8 mouse cellular contexts compared by ENCODE assay signal in the genomic region with DNA sequence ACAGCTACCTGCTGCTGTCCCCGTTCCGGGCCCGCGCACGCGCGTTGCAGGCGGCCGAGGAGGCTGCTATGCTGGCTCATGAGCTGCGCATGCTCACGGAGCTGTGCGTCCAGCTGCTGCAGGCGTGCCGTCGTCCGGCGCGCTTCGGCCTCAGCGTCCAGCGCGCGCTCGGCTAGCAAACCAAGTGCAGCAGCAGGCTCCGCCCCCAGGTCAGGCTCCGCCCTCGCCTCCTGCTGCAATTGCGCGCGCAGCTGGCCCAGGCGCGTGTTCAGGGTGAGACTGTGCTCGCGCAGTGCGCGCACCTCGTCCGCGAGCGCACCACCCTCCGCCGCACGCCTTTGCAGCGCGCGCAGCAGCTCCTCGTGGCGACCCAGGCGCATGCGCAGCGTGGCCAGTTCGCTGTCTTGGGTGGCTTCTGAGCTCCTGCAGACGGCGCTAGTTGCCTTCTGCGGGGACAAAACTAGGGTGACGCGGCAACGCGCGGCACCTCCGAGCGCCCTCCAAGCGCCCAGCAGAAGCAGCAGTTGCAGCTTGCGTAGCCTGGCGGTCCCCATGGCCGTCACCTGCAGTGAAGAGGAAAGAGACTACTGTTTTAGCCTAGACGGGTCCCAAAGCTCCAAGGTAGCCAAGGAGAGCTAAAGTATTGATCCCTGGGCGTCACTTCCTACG. TPM values are rescaled to one million over a fixed set of nuclear protein-coding genes. Genes with fewer than 3 reads are reported as not detected.
DNase-seq lines count a peak whose midpoint lies in the region; ATAC-seq and TF ChIP-seq lines count a peak whose summit lies in the region.

No protein-coding gene starts in this region.

- TF ChIP-seq EP300 in heart, adult 2 months (IDR thresholded peaks at IDR 0.05; ENCODE audit: insufficient read depth, low read depth, low read length) = peak; percentile 44; the same call in 1 of the 2 replicates

- under 1% methylated on average over 32 of the region's 69 CpGs for WGBS in embryonic facial prominence, embryonic 14.5 days
- WGBS in heart, adult 2 months = under 1% methylated on average over 69 of the region's 69 CpGs
- WGBS in limb, embryonic 13.5 days = under 1% methylated on average over 69 of the region's 69 CpGs
- WGBS in midbrain, embryonic 16.5 days = under 1% methylated on average over 69 of the region's 69 CpGs

- peak overlapping the region; percentile 94 for H3K27ac ChIP-seq in embryonic facial prominence, embryonic 14.5 days (replicated peaks; ENCODE audit: low read depth, low read length)
- H3K27ac ChIP-seq in heart, adult 2 months = peak overlapping the region; percentile 97
- peak overlapping the region; percentile 93 for H3K27ac ChIP-seq in limb, embryonic 13.5 days
- peak overlapping the region; percentile 96 for H3K27ac ChIP-seq in midbrain, embryonic 16.5 days (ENCODE audit: low read length)

- peak; percentile 97 for ATAC-seq in embryonic facial prominence, embryonic 14.5 days (ENCODE audit: low read depth)
- peak; percentile 95 for ATAC-seq in limb, embryonic 13.5 days (ENCODE audit: low FRiP score, low read depth)
- peak; percentile 95 for ATAC-seq in midbrain, embryonic 16.5 days

- peak overlapping the region; percentile 49 for H3K4me3 ChIP-seq in embryonic facial prominence, embryonic 14.5 days (ENCODE audit: low read depth, low read length)
- peak overlapping the region; percentile 59 for H3K4me3 ChIP-seq in heart, adult 2 months
- peak overlapping the region; percentile 49 for H3K4me3 ChIP-seq in limb, embryonic 13.5 days
- peak overlapping the region; percentile 48 for H3K4me3 ChIP-seq in midbrain, embryonic 16.5 days (ENCODE audit: low read depth, low read length)

- H3K4me2 ChIP-seq in embryonic facial prominence, embryonic 14.5 days (ENCODE audit: low read depth, low read length) = peak overlapping the region; percentile 85
- H3K4me2 ChIP-seq in limb, embryonic 13.5 days (replicated peaks) = peak overlapping the region; percentile 72
- peak overlapping the region; percentile 71 for H3K4me2 ChIP-seq in midbrain, embryonic 16.5 days (ENCODE audit: low read length)

- TF ChIP-seq CTCF in heart, adult 2 months (IDR thresholded peaks at IDR 0.05) = peak; percentile 90

- peak; percentile 89 for TF ChIP-seq POLR2A in heart, adult 2 months (IDR thresholded peaks at IDR 0.05; ENCODE audit: insufficient read depth, low read depth, low read length)

- H3K4me1 ChIP-seq in embryonic facial prominence, embryonic 14.5 days (ENCODE audit: control insufficient read depth, insufficient read depth, low read length) = no peaks in the 10 kb centered on the region
- peaks cover 1% of the 10 kb centered on the region; the same call in 1 of the 2 replicates for H3K4me1 ChIP-seq in heart, adult 2 months (ENCODE audit: control insufficient read depth, insufficient read depth, low read length)
- H3K4me1 ChIP-seq in limb, embryonic 13.5 days = peaks cover 7% of the 10 kb centered on the region
- peaks cover 5% of the 10 kb centered on the region for H3K4me1 ChIP-seq in midbrain, embryonic 16.5 days (ENCODE audit: control insufficient read depth, insufficient read depth, low read length)

- no peaks in the 10 kb centered on the region for H3K36me3 ChIP-seq in embryonic facial prominence, embryonic 14.5 days (ENCODE audit: control insufficient read depth, insufficient read depth, low read length)
- H3K36me3 ChIP-seq in heart, adult 2 months (ENCODE audit: control insufficient read depth, insufficient read depth, low read length) = no peaks in the 10 kb centered on the region
- no peaks in the 10 kb centered on the region for H3K36me3 ChIP-seq in limb, embryonic 13.5 days
- peaks cover 3% of the 10 kb centered on the region; the same call in 1 of the 2 replicates for H3K36me3 ChIP-seq in midbrain, embryonic 16.5 days (ENCODE audit: control insufficient read depth, insufficient read depth, low read length)

- H3K9me3 ChIP-seq in embryonic facial prominence, embryonic 14.5 days (ENCODE audit: control insufficient read depth, low read length) = no peaks in the 10 kb centered on the region
- H3K9me3 ChIP-seq in limb, embryonic 13.5 days = no peaks in the 10 kb centered on the region
- H3K9me3 ChIP-seq in midbrain, embryonic 16.5 days (replicated peaks; ENCODE audit: control insufficient read depth, low read length, poor library complexity, severe bottlenecking) = no peaks in the 10 kb centered on the region

- intact Hi-C loops in heart, adult 2 months (cut with DNase I) = no loop called here

- H3K9ac ChIP-seq in embryonic facial prominence, embryonic 14.5 days (ENCODE audit: low read depth, low read length) = peak overlapping the region; percentile 76
- peak overlapping the region; percentile 73 for H3K9ac ChIP-seq in heart, adult 2 months (ENCODE audit: low read depth, low read length)
- H3K9ac ChIP-seq in limb, embryonic 13.5 days = peak overlapping the region; percentile 75
- H3K9ac ChIP-seq in midbrain, embryonic 16.5 days (ENCODE audit: low read depth, low read length) = peak overlapping the region; percentile 74

- H3K27me3 ChIP-seq in embryonic facial prominence, embryonic 14.5 days (replicated peaks; ENCODE audit: control insufficient read depth, insufficient read depth, low read length) = no peaks in the 10 kb centered on the region
- H3K27me3 ChIP-seq in heart, adult 2 months (ENCODE audit: control insufficient read depth, insufficient read depth, low read length) = no peaks in the 10 kb centered on the region
- H3K27me3 ChIP-seq in limb, embryonic 13.5 days = 0 out of 2 replicates have a peak, but pooled peaks cover 11% of the 10 kb centered on the region
- no peaks in the 10 kb centered on the region for H3K27me3 ChIP-seq in midbrain, embryonic 16.5 days (ENCODE audit: control insufficient read depth, insufficient read depth, low read depth, low read length)

- DNase-seq in 3T3-L1 (ENCODE audit: low read depth, low spot score) = peak; percentile 97
- peak; percentile 96 to 99 for DNase-seq in adrenal gland, postnatal 4 days (ENCODE audit: low spot score in 2 of 2)
- DNase-seq in embryonic facial prominence, embryonic 14.5 days (ENCODE audit: low spot score) = peak; percentile 99
- DNase-seq in heart, adult 2 months = peak; percentile 100
- DNase-seq in kidney, adult 8-10 months = peak; percentile 100
- peak; percentile 97 to 99 for DNase-seq in spleen, postnatal 10 days (ENCODE audit: low spot score in 2 of 2)

- no peaks in the 10 kb centered on the region for H3K79me2 ChIP-seq in heart, adult 2 months (replicated peaks; ENCODE audit: control insufficient read depth, insufficient read depth, low read length)

RNA-seq across cellular contexts. Expression of a gene that starts 1.4 kb away (rescaled TPM):
- 1 to 10 TPM; 2.7 to 3.2 TPM for total RNA-seq in adrenal gland, postnatal 4 days (2021)
- 3.4 and 4.2 TPM in 2 replicates for polyA plus RNA-seq in embryonic facial prominence, embryonic 14.5 days (2014; fragmentation: Nextera tagmentation; extraction: Ambion mirVana)
- total RNA-seq in heart, adult 2 months (2021) = 1 to 10 TPM; 3.9 to 4.0 TPM
- 4.0 and 5.4 TPM in 2 replicates for polyA plus RNA-seq in heart, adult 2 months (2012; rRNA removed)
- 2.9 and 3.3 TPM in 2 replicates for polyA plus RNA-seq in limb, embryonic 13.5 days (2015; fragmentation: Nextera tagmentation; extraction: Ambion mirVana)
- polyA plus RNA-seq in midbrain, embryonic 16.5 days (2015; fragmentation: Nextera tagmentation; extraction: Ambion mirVana) = 15.2 and 17.7 TPM in 2 replicates

RNA-seq across cellular contexts. Expression of a gene that starts 9.7 kb away (rescaled TPM):
- total RNA-seq in adrenal gland, postnatal 4 days (2021) = 10 to 100 TPM; 34.4 to 43.7 TPM
- polyA plus RNA-seq in embryonic facial prominence, embryonic 14.5 days (2014; fragmentation: Nextera tagmentation; extraction: Ambion mirVana) = 4.8 and 6.3 TPM in 2 replicates
- 1 to 10 TPM; 3.9 to 4.3 TPM for total RNA-seq in heart, adult 2 months (2021)
- polyA plus RNA-seq in heart, adult 2 months (2012; rRNA removed) = 16.4 and 21.2 TPM in 2 replicates
- 4.6 and 5.6 TPM in 2 replicates for polyA plus RNA-seq in limb, embryonic 13.5 days (2015; fragmentation: Nextera tagmentation; extraction: Ambion mirVana)
- 7.1 and 13.7 TPM in 2 replicates for polyA plus RNA-seq in midbrain, embryonic 16.5 days (2015; fragmentation: Nextera tagmentation; extraction: Ambion mirVana)

RNA-seq across cellular contexts. Expression of a gene that starts 9.8 kb away (rescaled TPM):
- 10 to 100 TPM; 47.4 to 53.4 TPM for total RNA-seq in adrenal gland, postnatal 4 days (2021)
- polyA plus RNA-seq in embryonic facial prominence, embryonic 14.5 days (2014; fragmentation: Nextera tagmentation; extraction: Ambion mirVana) = 65.7 and 76.3 TPM in 2 replicates
- 1 to 10 TPM; 5.9 to 6.7 TPM for total RNA-seq in heart, adult 2 months (2021)
- 11.9 and 18.8 TPM in 2 replicates for polyA plus RNA-seq in heart, adult 2 months (2012; rRNA removed)
- polyA plus RNA-seq in limb, embryonic 13.5 days (2015; fragmentation: Nextera tagmentation; extraction: Ambion mirVana) = 85.9 and 91.3 TPM in 2 replicates
- polyA plus RNA-seq in midbrain, embryonic 16.5 days (2015; fragmentation: Nextera tagmentation; extraction: Ambion mirVana) = 48.8 and 51.1 TPM in 2 replicates

RNA-seq across cellular contexts. Expression of a gene that starts 20.2 kb away (rescaled TPM):
- total RNA-seq in adrenal gland, postnatal 4 days (2021) = 100 to 1,000 TPM; 177 TPM
- 245 and 273 TPM in 2 replicates for polyA plus RNA-seq in embryonic facial prominence, embryonic 14.5 days (2014; fragmentation: Nextera tagmentation; extraction: Ambion mirVana)
- total RNA-seq in heart, adult 2 months (2021) = 100 to 1,000 TPM; 101 to 113 TPM
- polyA plus RNA-seq in heart, adult 2 months (2012; rRNA removed) = 69.6 and 69.9 TPM in 2 replicates
- polyA plus RNA-seq in limb, embryonic 13.5 days (2015; fragmentation: Nextera tagmentation; extraction: Ambion mirVana) = 329 and 337 TPM in 2 replicates
- 243 TPM in 2 replicates for polyA plus RNA-seq in midbrain, embryonic 16.5 days (2015; fragmentation: Nextera tagmentation; extraction: Ambion mirVana)

RNA-seq across cellular contexts. Expression of a gene that starts 59.9 kb away (rescaled TPM):
- total RNA-seq in adrenal gland, postnatal 4 days (2021) = not detected
- polyA plus RNA-seq in embryonic facial prominence, embryonic 14.5 days (2014; fragmentation: Nextera tagmentation; extraction: Ambion mirVana) = not detected in 2 replicates
- not detected for total RNA-seq in heart, adult 2 months (2021)
- not detected in 2 replicates for polyA plus RNA-seq in heart, adult 2 months (2012; rRNA removed)
- not detected in 2 replicates for polyA plus RNA-seq in limb, embryonic 13.5 days (2015; fragmentation: Nextera tagmentation; extraction: Ambion mirVana)
- not detected in 2 replicates for polyA plus RNA-seq in midbrain, embryonic 16.5 days (2015; fragmentation: Nextera tagmentation; extraction: Ambion mirVana)

Comparison
In these comparisons a context has a peak if more than half of its experiments do, and no peak if none do; other contexts are left out.
1. Peak in every context shown above with its lines: DNase-seq, ATAC-seq, H3K4me3 ChIP-seq and H3K27ac ChIP-seq.